Mouse (Mus musculus): ENCODE measurements around the gene Hapln1. TPM values are rescaled to one million over a fixed set of nuclear protein-coding genes. Genes with fewer than 3 reads are reported as not detected.
A peak's percentile ranks its signal among the peaks of the same experiment; 100 is the strongest.

The Hapln1 gene
- total RNA-seq, 2 experiments from 2014 or later, result 0.30 to 0.39 TPM

DNA sequence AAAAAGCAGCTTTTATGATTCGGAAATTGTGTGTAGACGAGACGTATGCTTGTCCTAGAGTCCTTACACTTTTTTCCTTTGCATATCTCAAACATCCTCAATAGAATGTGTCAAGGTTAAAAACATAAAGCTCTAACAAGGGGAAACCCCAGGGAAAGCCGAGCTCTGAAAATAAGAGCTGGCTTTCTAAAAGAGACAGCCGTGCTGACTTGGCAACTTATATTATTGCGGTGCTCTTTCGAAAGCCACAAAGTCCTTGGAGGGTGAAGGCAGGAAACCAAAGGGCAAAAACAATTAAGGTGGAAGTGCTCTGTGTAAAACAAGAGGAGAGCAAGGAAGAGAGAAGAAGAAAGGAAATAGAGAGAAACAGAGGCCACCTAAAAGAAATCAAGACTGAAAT is 60.9 kb downstream of the Hapln1 start:
- no peak for DNase-seq

DNA sequence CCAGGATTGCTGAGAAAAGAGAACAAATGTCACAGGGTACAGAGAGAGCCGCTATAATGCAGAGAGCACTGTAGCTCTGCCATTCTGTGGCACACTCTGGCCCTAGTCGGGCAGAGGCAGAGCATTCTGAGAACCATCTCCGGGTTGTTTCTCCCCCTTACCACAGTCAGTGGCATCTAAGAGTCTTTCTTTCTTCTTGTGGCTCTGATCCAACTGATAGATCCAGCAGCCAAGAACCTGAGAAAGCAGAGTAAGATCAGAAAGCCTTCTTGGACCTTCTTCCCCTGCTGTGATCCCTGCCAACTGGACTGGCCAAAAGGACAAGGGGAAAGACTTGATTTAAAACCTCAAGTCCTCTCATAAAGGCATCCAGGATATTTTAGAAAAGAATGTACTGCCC is 63.7 kb downstream of the Hapln1 start:
- DNase-seq, result no peak

DNA sequence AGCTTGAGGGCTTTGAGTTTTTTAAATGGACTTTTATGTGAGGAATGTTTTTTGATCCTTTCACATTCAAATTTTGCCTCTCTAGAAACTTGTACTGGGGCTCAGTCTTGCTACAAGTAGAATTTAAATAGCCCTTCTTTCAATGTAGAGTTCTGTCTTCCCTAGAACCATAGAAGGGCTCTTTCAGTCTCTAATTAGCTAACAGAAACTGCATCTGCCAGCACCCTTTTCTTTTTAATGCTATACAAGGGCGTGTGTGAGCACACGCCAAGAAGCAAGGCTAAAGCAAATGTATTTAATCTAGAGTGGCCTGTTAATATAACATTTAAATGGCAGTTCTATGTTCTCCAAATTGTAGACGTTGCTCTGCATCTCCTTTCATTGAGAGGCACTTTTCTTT is 67.8 kb downstream of the Hapln1 start:
- DNase-seq, result no peak

DNA sequence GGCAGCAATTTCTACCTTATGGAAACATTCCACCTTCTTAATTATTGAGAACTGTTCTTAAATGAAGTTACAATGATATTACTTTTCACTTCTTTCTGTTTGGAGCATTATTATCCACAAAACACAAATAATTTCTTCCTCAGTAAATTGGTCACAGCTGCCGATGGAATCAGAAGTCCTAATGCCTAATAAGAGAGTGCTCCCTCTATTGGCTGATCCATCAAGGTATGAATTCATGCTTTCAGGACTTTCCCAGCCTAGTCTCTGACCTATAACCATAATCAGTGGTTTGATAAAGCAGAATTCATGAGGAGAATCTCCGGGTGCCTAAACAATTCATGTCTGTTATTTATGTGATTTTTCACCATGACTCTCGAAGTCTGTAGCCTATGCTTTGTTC is 79.5 kb downstream of the Hapln1 start:
- DNase-seq, result no peak

DNA sequence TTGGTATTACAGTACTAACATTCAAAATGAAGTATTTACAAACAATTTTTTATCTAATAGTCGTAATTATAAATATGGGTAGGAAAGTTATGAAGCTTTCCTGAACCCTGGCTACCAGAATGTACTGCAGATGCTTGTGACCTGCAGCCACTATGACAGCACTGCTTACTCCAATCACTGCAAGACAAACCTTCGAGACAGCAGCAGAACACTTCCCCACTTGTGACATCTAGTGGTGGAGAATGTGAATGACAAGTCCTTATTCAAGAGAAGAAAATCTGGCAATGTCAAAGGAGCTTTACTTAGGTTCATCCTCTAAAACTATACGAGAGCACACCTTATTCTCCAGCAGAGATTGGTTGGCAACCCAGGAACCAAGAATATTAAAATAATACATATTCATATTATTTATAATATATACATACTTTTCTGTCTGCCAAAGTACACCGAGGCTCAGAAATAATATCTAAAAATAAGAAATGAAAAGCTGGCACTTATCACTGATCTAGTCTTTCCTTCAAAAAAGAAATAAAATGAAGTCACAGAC is 94.6 kb downstream of the Hapln1 start:
- peak; percentile 2 to 31 for DNase-seq

DNA sequence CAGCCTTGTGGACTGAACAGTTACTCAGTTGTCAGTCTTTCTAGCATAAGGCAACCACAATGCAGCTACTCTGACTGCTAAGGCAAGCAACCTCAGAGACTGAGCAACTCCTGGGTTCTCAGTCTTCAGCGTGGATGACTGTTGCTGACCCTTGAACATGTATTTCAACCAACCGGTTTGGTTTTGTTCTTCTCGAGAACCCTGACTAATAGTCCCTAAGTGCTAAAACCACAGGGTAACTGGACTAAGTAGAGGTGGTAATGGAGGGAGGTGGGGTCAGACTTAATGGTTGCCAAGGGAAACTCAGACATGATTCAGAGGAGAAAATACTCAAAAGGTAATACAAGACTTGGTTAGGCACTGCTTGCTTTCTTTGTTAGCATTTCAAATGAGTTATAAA is 97.4 kb downstream of the Hapln1 start:
- no peak for DNase-seq

DNA sequence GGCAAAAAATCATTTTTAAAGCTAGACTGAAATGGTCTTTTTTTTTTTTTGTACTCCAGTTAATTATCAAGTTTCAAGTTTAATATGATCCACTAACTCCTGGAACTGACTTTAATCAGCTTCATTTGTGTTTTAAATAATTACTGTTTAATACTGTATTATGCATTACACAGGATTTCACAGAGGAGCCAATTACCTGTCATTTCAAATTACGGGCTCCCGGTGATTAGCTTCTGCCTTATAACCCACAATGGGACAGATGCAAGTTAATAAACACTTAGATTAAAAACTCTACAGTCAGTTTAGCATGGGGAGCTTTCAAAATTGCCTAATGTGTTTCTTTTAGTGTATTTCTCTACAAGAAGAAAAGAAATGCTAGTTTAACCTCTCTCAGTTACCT is 106.0 kb downstream of the Hapln1 start:
- DNase-seq, result no peak

DNA sequence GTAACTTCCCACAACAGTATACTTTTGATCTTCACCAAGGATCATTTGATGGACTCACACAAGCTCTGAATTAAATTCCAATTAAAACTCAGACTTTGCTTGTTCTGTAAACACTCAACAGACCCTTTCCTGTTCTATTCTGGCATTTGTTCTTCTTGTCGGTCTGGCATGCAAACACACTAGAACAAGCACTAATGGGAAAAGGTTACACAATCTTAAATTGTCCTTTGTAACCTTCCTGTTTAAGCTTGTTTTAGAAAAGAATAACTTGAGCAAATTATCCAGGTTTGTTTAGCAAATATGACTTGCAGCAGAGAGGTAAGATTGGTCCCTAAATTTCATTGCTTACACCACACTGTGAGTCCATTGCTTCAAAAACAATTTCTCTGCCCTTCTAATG is 113.2 kb downstream of the Hapln1 start:
- DNase-seq, result no peak

DNA sequence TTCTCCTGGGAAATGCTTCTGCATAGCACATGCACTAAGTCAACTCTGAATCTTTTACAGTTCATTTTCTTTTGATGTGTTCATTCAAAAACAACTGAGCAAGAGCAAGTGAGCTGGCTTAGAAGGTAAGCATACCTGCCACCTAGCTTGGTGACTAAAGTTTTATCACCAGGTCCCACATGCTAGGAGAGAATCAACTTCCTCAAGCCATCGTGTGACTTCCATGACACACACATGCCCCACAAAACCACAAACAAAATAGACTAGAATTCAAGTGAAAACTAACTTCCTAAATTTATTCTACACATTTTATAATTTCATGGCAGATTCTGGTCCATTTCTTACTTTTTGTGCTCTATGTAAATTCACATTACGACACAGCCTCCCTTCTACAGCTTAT is 113.7 kb downstream of the Hapln1 start:
- no peak for DNase-seq

DNA sequence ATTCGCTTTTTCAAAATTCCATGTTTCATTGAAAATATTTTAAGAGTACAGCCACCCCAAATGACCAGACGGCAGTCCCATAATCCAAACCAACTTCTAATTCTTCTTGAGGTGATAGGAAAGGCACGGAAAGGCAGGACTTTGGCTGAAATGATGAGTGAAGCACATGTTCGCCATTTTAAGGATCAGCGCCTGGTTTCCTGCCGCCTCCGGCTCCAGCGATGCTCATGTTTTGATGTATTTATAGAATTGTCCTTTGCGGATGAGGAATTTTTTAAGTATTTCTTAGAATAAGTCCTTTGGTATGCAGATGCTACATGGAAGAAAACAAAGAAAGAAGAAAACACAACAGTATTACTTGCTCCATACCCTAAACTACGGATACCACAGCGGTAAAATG is 117.5 kb downstream of the Hapln1 start:
- no peak for DNase-seq

Other genes starting within 250 kb of the Hapln1 start
- gene Vcan, start 202.7 kb downstream of the Hapln1 start, total RNA-seq (2021), result 1 to 10 TPM; 6.1 to 7.3 TPM